Mouse (Mus musculus): ENCODE results near the gene Ksr2.

DNA sequence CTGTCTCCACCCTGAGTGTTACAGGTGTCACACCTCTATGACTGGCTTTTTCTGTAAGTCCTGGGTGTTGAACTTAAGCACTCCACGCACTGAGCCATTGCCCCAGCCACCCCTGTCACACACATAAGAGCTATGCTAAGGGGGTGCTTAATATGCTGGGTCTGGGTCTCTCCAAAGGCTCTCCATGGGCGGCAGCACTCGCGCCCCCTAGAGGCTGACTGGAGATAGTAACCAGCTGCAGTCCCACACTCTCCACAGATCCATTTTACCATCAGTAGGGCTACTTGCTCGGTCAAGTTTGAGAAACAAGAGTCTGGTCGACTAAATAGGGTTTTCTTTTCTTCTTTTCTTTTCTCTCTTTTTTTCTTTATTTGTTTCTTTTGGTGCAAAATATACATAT, 33.9 kb downstream of the Ksr2 start:
- no peak for TF ChIP-seq POLR2A (IDR thresholded peaks at IDR 0.05; ENCODE audit: low read depth, low read length)
- TF ChIP-seq CTCF (IDR thresholded peaks at IDR 0.05; ENCODE audit: extremely low read depth, insufficient read length, insufficient replicate concordance, low read depth, low read length): no peak

Measured in small intestine, adult 2 months (tissue).